Mouse (Mus musculus): ENCODE results near the gene Olfr1082.
"Not testable (repeated sequence)": the region's sequence is repeated elsewhere in the genome, so short reads cannot be mapped to it uniquely, and the experiment has no call there.

Olfr1082 gene

GRCm38 (mm10) chr2:86598866-86599265 lies at the start of gene Olfr1082:
Gene Olfr1082, minus strand, starts transcription at chr2:86598966.
- not testable (repeated sequence) for DNase-seq (ENCODE audit: low spot score in 2 of 2)

GRCm38 (mm10) chr2:86639625-86640024 lies 40.9 kb upstream of the Olfr1082 start, which contains the start of gene Olfr1084:
Gene Olfr1084, minus strand, starts transcription at chr2:86639725.
- DNase-seq (ENCODE audit: low spot score in 2 of 2) = not testable (repeated sequence)

- not testable (repeated sequence) for DNase-seq (ENCODE audit: low spot score in 2 of 2)
Measured at GRCm38 (mm10) chr2:86558135-86558534, 40.6 kb downstream of the Olfr1082 start, which contains the start of gene Olfr1080. Gene Olfr1080, minus strand, starts transcription at chr2:86558235.
